Mouse (Mus musculus) hindbrain, embryonic 11.5 days (tissue): Measurements from ENCODE around the gene Tas2r139. TPM values are rescaled to one million over a fixed set of nuclear protein-coding genes. Genes with fewer than 3 reads are reported as not detected.
"Not testable (repeated sequence)": the region's sequence is repeated elsewhere in the genome, so short reads cannot be mapped to it uniquely, and the experiment has no call there.

Experiments
- ATAC-seq: fragments of 200-750 bp; cut with Nextera tagmentation; 2 replicates; pipeline ENCODE4 v1.8.0; 2017; ENCODE audit warnings: mild to moderate bottlenecking, moderate TSS enrichment, moderate library complexity; ENCODE audit not compliant: low FRiP score
- DNase-seq: peaks from one replicate; pipeline ENCODE4 v3.0.0-alpha.2; 2015; ENCODE audit warnings: low spot score
- H3K27ac ChIP-seq: fragments of 300-500 bp; sonication (generic); 2 replicates; pipeline ENCODE4 v1.5.1; 2014; ENCODE audit warnings: mild to moderate bottlenecking, low read depth, low read length
- H3K27me3 ChIP-seq: fragments of 300-500 bp; sonication (generic); 2 replicates; pipeline ENCODE4 v1.6.1; 2014; ENCODE audit warnings: mild to moderate bottlenecking, low read length, moderate library complexity, mixed read lengths; ENCODE audit not compliant: control insufficient read depth, insufficient read depth
- H3K36me3 ChIP-seq: fragments of 300-500 bp; sonication (generic); 2 replicates; pipeline ENCODE4 v1.6.1; 2014; ENCODE audit warnings: mild to moderate bottlenecking, low read length, moderate library complexity, mixed read lengths; ENCODE audit not compliant: control insufficient read depth, insufficient read depth
- H3K4me1 ChIP-seq: fragments of 300-500 bp; sonication (generic); replicated peaks from 2 replicates; pipeline ENCODE4 v1.6.1; 2014; ENCODE audit warnings: low read length, mixed read lengths; ENCODE audit not compliant: control insufficient read depth, insufficient read depth
- H3K4me2 ChIP-seq: fragments of 300-500 bp; sonication (generic); replicated peaks from 2 replicates; pipeline ENCODE4 v1.6.1; 2014; ENCODE audit warnings: mild to moderate bottlenecking, low read depth, low read length
- H3K4me3 ChIP-seq: fragments of 300-500 bp; sonication (generic); 2 replicates; pipeline ENCODE4 v1.5.1; 2014; ENCODE audit warnings: low read depth, low read length
- H3K9ac ChIP-seq: fragments of 300-500 bp; sonication (generic); 2 replicates; pipeline ENCODE4 v1.6.1; 2014; ENCODE audit warnings: low read depth, low read length
- H3K9me3 ChIP-seq: fragments of 300-500 bp; sonication (generic); 2 replicates; pipeline ENCODE4 v1.6.1; 2016; ENCODE audit warnings: low read length; ENCODE audit not compliant: control insufficient read depth
- WGBS: fragments of 180-500 bp; shearing (Covaris S2); extraction: QIAGEN DNeasy Blood & Tissue Kit; methylation state at CpG from one replicate; pipeline ENCODE4 v1.1.7; 2014; 5-methylcytosine and 5-hydroxymethylcytosine counted together
- polyA plus RNA-seq: library from polyadenylated mRNA; unstranded; fragments of >200 nt; fragmentation: Nextera tagmentation; extraction: Ambion mirVana; gene quantifications from 2 replicates; pipeline ENCODE4 v1.2.1, GENCODE M21; 2014

The Tas2r139 gene
- polyA plus RNA-seq = not detected in 2 replicates

- Histone ChIP-seq H3K27ac (no peak within 1 kb of the TSS), H3K9ac (no peak within 1 kb of the TSS), H3K4me1 (no peaks in the 10 kb centered on the region), H3K9me3 (no peaks in the 10 kb centered on the region), H3K4me2 (no peak within 1 kb of the TSS), H3K36me3 (no peaks in the 10 kb centered on the region), H3K27me3 (no peaks in the 10 kb centered on the region), H3K4me3 (no peak within 1 kb of the TSS)
- WGBS = 76% methylated on average over 3 of the region's 3 CpGs
- DNase-seq = no peak
- no peak for ATAC-seq
Measured at GRCm38 (mm10) chr6:42140636-42141035, at the start of gene Tas2r139. Gene Tas2r139, plus strand, starts transcription at chr6:42140936.

GRCm38 (mm10) chr6:42151115-42151514 is 10.4 kb downstream of the Tas2r139 start:
- H3K27ac ChIP-seq, H3K4me2 ChIP-seq, ATAC-seq, H3K4me3 ChIP-seq, H3K4me1 ChIP-seq, H3K9ac ChIP-seq, H3K36me3 ChIP-seq, H3K27me3 ChIP-seq, H3K9me3 ChIP-seq, DNase-seq: not testable (repeated sequence)
- 74% methylated on average over 15 of the region's 15 CpGs for WGBS

GRCm38 (mm10) chr6:42182462-42182861 is 41.7 kb downstream of the Tas2r139 start:
- WGBS = 74% methylated on average over 1 of the region's 1 CpGs
- Histone ChIP-seq H3K27me3 (no peaks in the 10 kb centered on the region), H3K4me2 (no peak overlapping the region), H3K4me1 (no peaks in the 10 kb centered on the region), H3K27ac (no peak overlapping the region), H3K36me3 (no peaks in the 10 kb centered on the region), H3K9me3 (no peaks in the 10 kb centered on the region), H3K9ac (no peak overlapping the region), H3K4me3 (no peak overlapping the region)
- DNase-seq = no peak
- no peak for ATAC-seq

GRCm38 (mm10) chr6:42186230-42186629 is 45.5 kb downstream of the Tas2r139 start:
- Histone ChIP-seq H3K27me3 (no peaks in the 10 kb centered on the region), H3K27ac (no peak overlapping the region), H3K4me2 (no peak overlapping the region), H3K4me1 (no peaks in the 10 kb centered on the region), H3K4me3 (no peak overlapping the region), H3K9ac (no peak overlapping the region), H3K9me3 (no peaks in the 10 kb centered on the region), H3K36me3 (no peaks in the 10 kb centered on the region)
- ATAC-seq (no peak), DNase-seq (peak; percentile 1)
- 45% methylated on average over 3 of the region's 3 CpGs for WGBS

Other genes starting within 250 kb of the Tas2r139 start
- gene Sval1, start 189.3 kb upstream of the Tas2r139 start, polyA plus RNA-seq = not detected in 2 replicates
- gene Sval3, start 172.8 kb upstream of the Tas2r139 start, polyA plus RNA-seq = not detected in 2 replicates
- gene Sva, start 102.5 kb upstream of the Tas2r139 start, polyA plus RNA-seq = not detected in 2 replicates
- not detected in 2 replicates for gene Tas2r144, start 74.4 kb downstream of the Tas2r139 start, polyA plus RNA-seq
- 15.7 and 20.2 TPM in 2 replicates for gene Gstk1, start 105.0 kb downstream of the Tas2r139 start, polyA plus RNA-seq
- 0.63 and 0.86 TPM in 2 replicates for gene Tmem139, start 121.0 kb downstream of the Tas2r139 start, polyA plus RNA-seq
- gene Casp2, start 124.0 kb downstream of the Tas2r139 start, polyA plus RNA-seq = 59.7 and 67.8 TPM in 2 replicates
- 1.4 and 1.5 TPM in 2 replicates for gene Clcn1, start 145.7 kb downstream of the Tas2r139 start, polyA plus RNA-seq
- gene Fam131b, start 183.7 kb downstream of the Tas2r139 start, polyA plus RNA-seq = 2.6 and 3.1 TPM in 2 replicates
- 57.5 and 60.1 TPM in 2 replicates for gene Zyx, start 208.7 kb downstream of the Tas2r139 start, polyA plus RNA-seq
- 0.43 and 1.3 TPM in 2 replicates for gene Epha1, start 232.3 kb downstream of the Tas2r139 start, polyA plus RNA-seq